Mouse (Mus musculus) gastrocnemius, adult 8-10 months (tissue): ENCODE results near the gene C1qb. TPM values are rescaled to one million over a fixed set of nuclear protein-coding genes. Genes with fewer than 3 reads are reported as not detected.

Experiments used
- DNase-seq, 2 experiments: peaks; one replicate each; pipeline ENCODE4 v3.0.0; 2022; ENCODE audit warnings: low spot score in 2 of 2
- total RNA-seq, 4 experiments: library from RNA; stranded (reverse); gene quantifications; 2 replicates each; pipeline ENCODE4 v1.2.4; 2022

C1qb gene
- total RNA-seq, 4 experiments from 2014 or later: 3.3 to 11.0 (median 7.2) TPM

- DNase-seq: no peak
These were observed 37.4 kb downstream of the C1qb start for GRCm38 (mm10) chr4:136848565-136848964.

GRCm38 (mm10) chr4:136847166-136847565 lies 38.8 kb downstream of the C1qb start:
- no peak for DNase-seq

- no peak for DNase-seq
These were observed 43.2 kb downstream of the C1qb start for GRCm38 (mm10) chr4:136842802-136843201.

- DNase-seq: no peak
These were observed 44.0 kb downstream of the C1qb start for GRCm38 (mm10) chr4:136842033-136842432.

- DNase-seq: peak; percentile 43 to 53
These were observed 44.9 kb downstream of the C1qb start for GRCm38 (mm10) chr4:136841056-136841455.

GRCm38 (mm10) chr4:136838462-136838861 lies 47.5 kb downstream of the C1qb start:
- no peak for DNase-seq

- DNase-seq: no peak
These were observed 48.0 kb downstream of the C1qb start for GRCm38 (mm10) chr4:136838026-136838425.

GRCm38 (mm10) chr4:136836387-136836931 lies 49.5 kb downstream of the C1qb start:
- no peak for DNase-seq

GRCm38 (mm10) chr4:136835621-136836386 lies 50.2 kb downstream of the C1qb start, which contains the start of gene Ephb2:
TSS of gene Ephb2 (minus strand) at chr4:136835988.
- DNase-seq: peak; percentile 2 to 20

- DNase-seq: no peak
These were observed 51.0 kb downstream of the C1qb start for GRCm38 (mm10) chr4:136834815-136835620.

GRCm38 (mm10) chr4:136834439-136834814 lies 51.6 kb downstream of the C1qb start:
- no peak for DNase-seq

- DNase-seq: no peak
These were observed 52.2 kb downstream of the C1qb start for GRCm38 (mm10) chr4:136833619-136834351.

- no peak for DNase-seq
These were observed 53.3 kb downstream of the C1qb start for GRCm38 (mm10) chr4:136832559-136833232.

GRCm38 (mm10) chr4:136830272-136830823 lies 55.6 kb downstream of the C1qb start:
- DNase-seq: no peak

Other genes starting within 250 kb of the C1qb start
- gene Ephb2, start 50.2 kb downstream of the C1qb start, total RNA-seq: under 1 TPM in 3 of 4 experiments, not detected in 1; 0.24 to 0.75 (median 0.56) TPM
- 1 to 10 TPM; 2.2 to 8.2 (median 5.5) TPM for gene C1qc, start 6.9 kb upstream of the C1qb start, total RNA-seq
- 10 to 100 TPM in 1 of 4 experiments, 1 to 10 TPM in 3; 2.6 to 11.5 (median 6.7) TPM for gene C1qa, start 12.6 kb upstream of the C1qb start, total RNA-seq
- gene Epha8, start 70.6 kb upstream of the C1qb start, total RNA-seq: not detected
- 10 to 100 TPM in 1 of 4 experiments, 1 to 10 TPM in 3; 6.7 to 10.3 (median 8.5) TPM for gene Zbtb40, start 162.6 kb upstream of the C1qb start, total RNA-seq